Mouse (Mus musculus) midbrain, embryonic 12.5 days (tissue): Measurements from ENCODE around the gene Uba3. TPM values are rescaled to one million over a fixed set of nuclear protein-coding genes. Genes with fewer than 3 reads are reported as not detected.
A peak's percentile ranks its signal among the peaks of the same experiment; 100 is the strongest.

ENCODE experiments used
- ATAC-seq: fragments of 200-750 bp; cut with Nextera tagmentation; 2 replicates; pipeline ENCODE4 v1.8.0; 2017; ENCODE audit warnings: low read depth, moderate TSS enrichment, moderate library complexity; ENCODE audit not compliant: low FRiP score
- H3K27ac ChIP-seq: fragments of 300-500 bp; sonication (generic); replicated peaks from 2 replicates; pipeline ENCODE4 v1.5.1; 2016; ENCODE audit warnings: mild to moderate bottlenecking
- H3K27me3 ChIP-seq: fragments of 300-500 bp; sonication (generic); 2 replicates; pipeline ENCODE4 v1.6.1; 2016; ENCODE audit warnings: mild to moderate bottlenecking
- H3K36me3 ChIP-seq: fragments of 300-500 bp; sonication (generic); 2 replicates; pipeline ENCODE4 v1.6.1; 2016
- H3K4me1 ChIP-seq: fragments of 300-500 bp; sonication (generic); 2 replicates; pipeline ENCODE4 v1.6.1; 2016
- H3K4me2 ChIP-seq: fragments of 300-500 bp; sonication (generic); replicated peaks from 2 replicates; pipeline ENCODE4 v1.6.1; 2016; ENCODE audit warnings: mild to moderate bottlenecking, moderate library complexity
- H3K4me3 ChIP-seq: fragments of 300-500 bp; sonication (generic); 2 replicates; pipeline ENCODE4 v1.5.1; 2016; ENCODE audit warnings: mild to moderate bottlenecking
- H3K9ac ChIP-seq: fragments of 300-500 bp; sonication (generic); replicated peaks from 2 replicates; pipeline ENCODE4 v1.6.1; 2016; ENCODE audit warnings: mild to moderate bottlenecking, moderate library complexity
- H3K9me3 ChIP-seq: fragments of 300-500 bp; sonication (generic); 2 replicates; pipeline ENCODE4 v1.6.1; 2016; ENCODE audit warnings: mild to moderate bottlenecking
- WGBS: fragments of 180-500 bp; shearing (Covaris S2); methylation state at CpG from one replicate; pipeline ENCODE4 v1.1.7; 2016; 5-methylcytosine and 5-hydroxymethylcytosine counted together
- polyA plus RNA-seq: library from polyadenylated mRNA; unstranded; fragments of >200 nt; fragmentation: Nextera tagmentation; extraction: Ambion mirVana; gene quantifications from 2 replicates; pipeline ENCODE4 v1.2.1, GENCODE M21; 2016

Uba3 gene
- polyA plus RNA-seq, 1 experiment from 2014 or later: 91.8 TPM

DNA sequence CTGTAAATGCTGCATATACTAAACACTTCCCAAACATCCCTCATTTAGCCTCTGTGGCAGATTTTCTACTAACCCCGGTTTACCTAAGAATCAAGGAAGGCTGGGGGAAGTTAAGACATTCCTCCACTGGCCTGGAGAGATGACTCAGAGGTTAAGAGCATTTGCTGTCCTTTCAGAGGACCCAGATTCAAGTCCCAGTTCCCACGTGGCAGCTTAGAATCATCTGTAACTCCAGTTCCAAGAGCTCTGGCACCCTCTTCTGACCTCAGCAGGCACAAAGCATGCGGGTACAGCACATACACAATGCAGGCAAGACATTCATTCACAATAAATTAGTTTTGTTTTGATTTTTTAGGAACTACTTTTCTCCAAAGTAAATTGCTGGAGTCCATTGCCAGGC is 3.8 kb upstream of the Uba3 start:
- H3K9me3 ChIP-seq: no peaks in the 10 kb centered on the region
- no peak overlapping the region for H3K4me3 ChIP-seq
- 58% methylated on average over 3 of the region's 3 CpGs for WGBS
- peaks cover 17% of the 10 kb centered on the region for H3K4me1 ChIP-seq
- ATAC-seq: no peak
- no peak overlapping the region for H3K4me2 ChIP-seq
- no peak overlapping the region for H3K9ac ChIP-seq
- no peak overlapping the region for H3K27ac ChIP-seq
- H3K27me3 ChIP-seq: 0 out of 2 replicates have a peak, but pooled peaks cover 5% of the 10 kb centered on the region
- H3K36me3 ChIP-seq: no peaks in the 10 kb centered on the region

DNA sequence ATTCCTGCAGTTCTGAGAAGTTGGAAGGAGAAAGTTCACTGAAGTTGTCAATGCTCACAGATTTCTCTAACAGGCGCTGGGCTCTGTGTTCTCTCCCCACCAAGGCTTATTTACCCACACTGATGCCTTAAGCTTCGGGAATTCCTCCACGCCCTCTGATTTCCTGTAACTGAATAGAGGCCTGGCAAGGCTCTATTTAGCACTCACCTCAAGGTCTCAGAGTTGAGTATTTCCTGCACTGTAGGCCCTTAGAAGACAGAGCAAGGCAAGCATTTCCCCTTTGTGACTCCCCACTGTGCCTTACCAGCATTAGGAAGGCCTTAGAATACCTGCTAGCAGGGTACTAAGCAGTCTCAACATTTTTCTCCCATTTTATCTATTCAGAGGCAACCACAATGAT is 3.0 kb upstream of the Uba3 start:
- Histone ChIP-seq H3K4me1 (peaks cover 22% of the 10 kb centered on the region), H3K27me3 (0 out of 2 replicates have a peak, but pooled peaks cover 5% of the 10 kb centered on the region), H3K4me2 (no peak overlapping the region), H3K27ac (no peak overlapping the region), H3K36me3 (no peaks in the 10 kb centered on the region), H3K4me3 (no peak overlapping the region), H3K9me3 (no peaks in the 10 kb centered on the region), H3K9ac (no peak overlapping the region)
- 32% methylated on average over 3 of the region's 3 CpGs for WGBS
- no peak for ATAC-seq

DNA sequence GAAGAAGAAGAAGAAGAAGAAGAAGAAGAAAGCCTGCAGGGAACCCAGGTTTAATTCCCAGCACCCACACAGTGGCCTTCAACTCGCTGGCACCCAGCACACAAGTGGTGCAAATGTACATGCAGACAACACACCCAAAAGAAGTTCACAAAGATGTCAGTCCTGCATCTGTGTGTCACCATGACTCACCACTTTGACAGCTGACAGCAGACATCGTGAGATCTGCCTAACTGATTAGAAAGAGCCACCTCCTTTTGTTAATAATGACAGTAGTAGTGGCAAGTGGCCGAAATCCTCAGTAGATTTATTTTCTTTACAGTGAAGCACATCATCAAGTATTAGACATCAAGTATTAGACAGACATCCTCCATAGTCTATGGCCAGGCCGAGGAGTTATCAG is 1.6 kb upstream of the Uba3 start:
- no peak for ATAC-seq
- no peak overlapping the region for H3K4me3 ChIP-seq
- no peak overlapping the region for H3K27ac ChIP-seq
- H3K9ac ChIP-seq: no peak overlapping the region
- H3K4me2 ChIP-seq: no peak overlapping the region
- no peaks in the 10 kb centered on the region for H3K36me3 ChIP-seq
- no peaks in the 10 kb centered on the region for H3K9me3 ChIP-seq
- peaks cover 21% of the 10 kb centered on the region for H3K4me1 ChIP-seq
- 80% methylated on average over 4 of the region's 4 CpGs for WGBS
- H3K27me3 ChIP-seq: 0 out of 2 replicates have a peak, but pooled peaks cover 5% of the 10 kb centered on the region

DNA sequence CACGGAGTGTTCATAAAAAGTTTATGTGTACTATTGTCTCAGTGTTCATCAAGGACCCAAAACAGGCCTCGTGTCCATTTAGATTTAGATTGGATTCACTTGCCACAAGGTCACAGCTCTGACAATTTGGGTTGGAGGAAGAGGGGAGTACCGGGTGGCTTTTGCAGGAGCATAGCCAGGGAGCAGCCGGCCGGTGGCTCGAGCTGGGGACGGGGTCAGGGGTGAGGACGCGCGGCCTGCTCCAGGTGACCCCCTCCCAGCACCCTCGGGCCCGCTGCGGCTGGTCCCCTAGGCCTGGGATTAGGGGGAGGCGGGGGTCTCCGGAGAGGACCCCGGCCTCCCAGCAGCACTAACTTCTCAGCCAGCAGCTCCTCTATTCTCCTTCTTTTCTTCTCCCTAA is 495 bp downstream of the Uba3 start:
- peak; percentile 62 for ATAC-seq
- WGBS: under 1% methylated on average over 16 of the region's 16 CpGs
- Histone ChIP-seq H3K27ac (peak overlapping the region; percentile 89), H3K9me3 (no peaks in the 10 kb centered on the region), H3K4me1 (peaks cover 11% of the 10 kb centered on the region), H3K4me2 (peak overlapping the region; percentile 58), H3K36me3 (no peaks in the 10 kb centered on the region), H3K27me3 (0 out of 2 replicates have a peak, but pooled peaks cover 5% of the 10 kb centered on the region), H3K9ac (peak overlapping the region; percentile 95), H3K4me3 (peak overlapping the region; percentile 93)

DNA sequence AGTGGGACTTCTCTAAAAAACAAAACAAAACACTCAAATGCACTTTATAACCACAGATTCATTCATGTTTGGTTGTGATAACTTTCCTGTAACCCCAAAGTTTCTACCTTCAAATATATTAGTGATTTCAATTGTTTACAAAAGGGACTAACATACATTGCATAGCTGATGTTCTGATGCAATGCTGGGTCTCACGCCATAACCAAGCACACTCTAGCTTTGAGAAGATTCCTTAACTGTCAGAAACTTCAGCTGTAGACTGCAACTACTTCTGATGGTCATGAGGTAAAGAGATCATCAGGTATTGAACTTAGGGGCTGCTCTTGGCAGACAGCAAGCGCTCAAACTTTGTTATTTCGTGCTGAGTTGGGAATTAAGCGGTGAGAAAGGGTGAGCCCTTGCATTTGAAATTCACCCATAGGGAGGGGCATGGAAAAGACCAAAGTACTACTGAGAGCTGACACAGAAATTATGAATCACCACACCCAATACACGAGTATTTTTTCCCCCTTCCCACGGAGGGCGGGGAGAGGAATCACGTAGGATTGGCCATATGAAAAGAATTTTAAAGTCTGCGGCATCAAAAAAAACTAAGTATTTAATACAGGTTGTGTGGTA is 1.1 kb downstream of the Uba3 start:
- no peak overlapping the region for H3K27ac ChIP-seq
- peak overlapping the region; percentile 58 for H3K4me2 ChIP-seq
- 0 out of 2 replicates have a peak, but pooled peaks cover 4% of the 10 kb centered on the region for H3K27me3 ChIP-seq
- H3K4me1 ChIP-seq: peaks cover 11% of the 10 kb centered on the region
- 17% methylated on average over 9 of the region's 9 CpGs for WGBS
- ATAC-seq: no peak
- no peaks in the 10 kb centered on the region for H3K36me3 ChIP-seq
- H3K9ac ChIP-seq: peak overlapping the region; percentile 95
- no peaks in the 10 kb centered on the region for H3K9me3 ChIP-seq
- H3K4me3 ChIP-seq: peak overlapping the region; percentile 93

DNA sequence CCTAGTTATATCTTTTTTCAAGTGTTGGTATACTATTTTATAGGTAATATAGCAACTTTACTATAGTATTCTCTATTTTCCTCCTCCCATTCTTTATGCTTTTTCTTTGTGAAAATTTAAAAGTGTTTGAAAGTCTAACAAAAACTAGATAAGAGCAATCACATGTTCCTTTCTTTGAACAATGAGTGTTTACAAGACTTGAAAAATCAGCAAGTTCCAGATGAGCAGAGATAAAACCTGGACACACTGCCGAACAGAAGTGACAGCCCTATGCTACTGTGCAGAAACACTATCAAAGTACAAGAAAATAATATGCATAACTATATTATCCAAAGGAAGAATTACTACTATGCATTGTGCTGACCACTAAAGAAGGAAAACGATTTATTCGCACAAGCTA is 3.0 kb downstream of the Uba3 start:
- WGBS: 96% methylated on average over 3 of the region's 3 CpGs

DNA sequence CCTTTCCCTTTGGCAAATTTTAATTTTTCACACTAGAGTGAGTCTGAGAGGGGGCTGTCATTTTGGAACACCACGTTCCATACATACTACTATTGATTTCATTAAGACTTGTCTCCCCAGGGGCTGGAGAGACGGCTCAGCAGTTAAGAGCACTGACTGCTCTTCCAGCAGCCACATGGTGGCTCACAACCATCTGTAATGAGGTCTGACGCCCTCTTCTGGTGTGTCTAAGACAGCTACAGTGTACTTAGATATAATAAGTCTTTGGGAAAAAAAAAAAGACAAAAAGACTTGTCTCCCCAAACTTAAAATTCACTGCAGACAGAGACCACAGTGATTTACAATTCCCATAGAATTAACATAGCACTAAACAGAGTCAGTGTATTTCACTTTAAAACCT is 5.0 kb downstream of the Uba3 start:
- no peaks in the 10 kb centered on the region for H3K27me3 ChIP-seq
- no peak overlapping the region for H3K4me3 ChIP-seq
- H3K27ac ChIP-seq: no peak overlapping the region
- no peak overlapping the region for H3K9ac ChIP-seq
- ATAC-seq: no peak
- peaks cover 29% of the 10 kb centered on the region for H3K36me3 ChIP-seq
- no peak overlapping the region for H3K4me2 ChIP-seq
- no peaks in the 10 kb centered on the region for H3K9me3 ChIP-seq
- 58% methylated on average over 3 of the region's 3 CpGs for WGBS
- peaks cover 11% of the 10 kb centered on the region for H3K4me1 ChIP-seq

More for the DNA sequence above, 3.0 kb downstream of the Uba3 start:
- no peaks in the 10 kb centered on the region for H3K9me3 ChIP-seq
- H3K4me1 ChIP-seq: peaks cover 11% of the 10 kb centered on the region
- no peaks in the 10 kb centered on the region for H3K27me3 ChIP-seq
- H3K4me2 ChIP-seq: no peak overlapping the region
- H3K9ac ChIP-seq: no peak overlapping the region
- no peak for ATAC-seq
- peaks cover 9% of the 10 kb centered on the region for H3K36me3 ChIP-seq
- H3K27ac ChIP-seq: no peak overlapping the region
- no peak overlapping the region for H3K4me3 ChIP-seq

DNA sequence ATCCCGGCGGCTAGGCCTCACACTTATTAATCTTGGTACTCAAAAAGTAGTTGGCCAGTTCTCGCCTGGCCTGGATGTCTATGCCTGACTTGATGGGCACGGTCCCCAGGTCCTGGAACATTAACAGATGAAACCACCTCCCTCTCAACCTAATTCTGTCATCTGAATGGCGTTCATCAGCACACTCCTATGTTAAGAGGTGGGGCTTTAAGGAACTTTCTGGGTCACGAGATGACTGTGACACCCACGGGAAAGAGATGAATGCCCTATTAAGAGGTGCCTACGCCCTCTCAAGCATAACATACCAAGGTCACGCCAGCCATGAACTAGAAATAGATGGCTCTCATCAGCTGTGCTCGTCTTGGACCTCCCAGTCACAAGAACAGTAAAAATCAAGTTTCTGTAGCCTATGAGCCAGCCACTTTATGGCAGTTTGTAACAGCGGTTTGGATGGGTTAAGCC is 26.0 kb downstream of the Uba3 start:
- Histone ChIP-seq H3K4me1 (peaks cover 15% of the 10 kb centered on the region), H3K4me3 (peak overlapping the region; percentile 93), H3K27ac (peak overlapping the region; percentile 95), H3K36me3 (peaks cover 8% of the 10 kb centered on the region), H3K9ac (peak overlapping the region; percentile 94), H3K9me3 (no peaks in the 10 kb centered on the region), H3K27me3 (peaks cover 8% of the 10 kb centered on the region; the same call in 1 of the 2 replicates), H3K4me2 (peak overlapping the region; percentile 70)
- 12% methylated on average over 11 of the region's 11 CpGs for WGBS
- no peak; the same call in 1 of the 2 replicates for ATAC-seq

DNA sequence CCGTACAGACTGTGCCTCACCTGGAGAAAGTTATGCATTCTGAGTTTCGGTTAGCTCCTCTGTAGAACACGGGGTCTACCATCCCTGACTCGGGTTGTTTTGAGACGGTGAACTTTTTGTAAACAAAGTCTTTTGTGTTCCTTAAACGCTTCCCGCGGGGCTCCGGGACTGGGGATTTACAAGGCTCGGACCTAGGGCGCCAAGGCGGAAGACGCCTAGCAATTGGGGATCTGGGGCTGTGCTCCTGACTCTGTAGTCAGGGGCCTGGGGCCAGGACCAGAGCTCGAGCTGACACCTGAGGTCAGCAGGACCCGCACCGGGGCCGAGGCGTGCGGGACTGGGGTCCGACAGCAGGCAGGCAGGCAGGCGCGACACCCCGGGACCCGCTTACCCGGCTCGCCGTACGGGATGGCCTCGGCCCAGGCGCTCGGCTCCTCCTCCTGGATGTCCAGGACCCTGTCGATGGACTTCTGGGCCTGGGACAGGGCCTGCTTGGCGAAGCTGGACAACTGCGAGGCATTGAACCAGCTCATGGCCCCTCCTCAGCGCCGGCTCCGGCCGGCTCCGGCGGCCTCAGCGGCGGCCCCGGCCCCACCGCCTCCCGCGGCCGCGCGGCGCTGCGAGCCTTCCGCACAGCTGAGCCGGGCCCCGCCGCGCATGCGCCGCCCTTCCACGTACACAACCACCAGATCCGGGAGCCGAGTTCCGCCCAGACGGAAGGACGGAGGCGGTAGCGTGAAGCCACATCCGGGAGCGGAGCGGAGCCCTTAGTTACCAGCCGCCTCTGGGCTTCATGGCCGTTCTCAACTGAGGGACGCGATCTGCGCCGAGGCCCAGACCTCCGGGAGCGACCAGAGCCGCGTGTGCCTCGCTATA is 26.7 kb downstream of the Uba3 start, which contains the start of gene Tmf1:
TSS of gene Tmf1 (minus strand) at position 632 of the 876 bp plus-strand sequence.
- Histone ChIP-seq H3K9me3 (no peaks in the 10 kb centered on the region), H3K27ac (peak within 1 kb of the TSS; percentile 95), H3K4me3 (peak within 1 kb of the TSS; percentile 93), H3K4me1 (peaks cover 15% of the 10 kb centered on the region), H3K36me3 (peaks cover 8% of the 10 kb centered on the region), H3K4me2 (peak within 1 kb of the TSS; percentile 70), H3K27me3 (peaks cover 8% of the 10 kb centered on the region; the same call in 1 of the 2 replicates), H3K9ac (peak within 1 kb of the TSS; percentile 94)
- ATAC-seq: peak; percentile 96
- WGBS: under 1% methylated on average over 63 of the region's 80 CpGs

DNA sequence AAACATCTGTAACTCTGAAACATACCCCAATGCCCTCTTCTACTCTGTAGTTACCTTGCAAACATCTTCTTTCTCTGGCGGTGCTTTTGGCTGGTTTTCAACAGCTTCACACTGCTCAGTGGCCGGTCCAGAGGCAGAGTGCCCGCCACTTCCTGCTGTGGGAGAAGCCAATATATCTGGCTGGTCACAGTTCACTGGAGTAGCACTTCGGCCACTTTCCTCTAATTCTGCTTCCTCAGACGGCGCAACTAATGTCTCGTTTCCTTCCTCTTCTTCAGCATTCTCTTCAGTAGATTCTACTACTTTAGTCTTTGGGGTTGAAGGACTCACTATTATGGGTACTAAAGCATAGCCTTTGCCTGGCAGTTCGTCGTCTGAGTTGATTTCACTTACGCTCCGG is 29.7 kb downstream of the Uba3 start:
- Histone ChIP-seq H3K4me2 (no peak overlapping the region), H3K9ac (no peak overlapping the region), H3K36me3 (peaks cover 21% of the 10 kb centered on the region), H3K4me1 (peaks cover 15% of the 10 kb centered on the region), H3K4me3 (no peak overlapping the region), H3K27ac (no peak overlapping the region), H3K27me3 (no peaks in the 10 kb centered on the region), H3K9me3 (no peaks in the 10 kb centered on the region)
- 80% methylated on average over 11 of the region's 11 CpGs for WGBS
- no peak for ATAC-seq

DNA sequence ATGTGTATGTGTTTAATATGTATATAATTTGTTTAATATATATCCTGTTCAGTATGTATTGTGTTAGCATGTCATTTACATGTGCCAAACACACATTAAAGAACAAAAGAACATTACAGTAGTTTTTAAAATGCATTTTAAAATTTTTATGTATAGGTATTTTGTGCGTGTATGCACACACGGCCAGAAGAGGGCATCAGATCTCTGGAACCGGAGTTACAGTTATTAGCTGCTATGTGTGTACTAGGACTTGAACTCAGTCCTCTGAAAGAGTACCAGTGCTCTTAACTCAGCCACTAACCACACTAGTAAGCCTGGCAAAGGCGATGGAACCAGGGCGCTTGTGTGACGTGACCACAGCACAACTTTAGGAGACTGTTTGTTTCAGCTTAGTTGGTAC is 55.3 kb downstream of the Uba3 start:
- Histone ChIP-seq H3K4me1 (peaks cover 17% of the 10 kb centered on the region), H3K36me3 (no peaks in the 10 kb centered on the region), H3K4me2 (no peak overlapping the region), H3K27ac (no peak overlapping the region), H3K9me3 (no peaks in the 10 kb centered on the region), H3K9ac (no peak overlapping the region), H3K4me3 (no peak overlapping the region), H3K27me3 (peaks cover 7% of the 10 kb centered on the region; the same call in 1 of the 2 replicates)
- no peak for ATAC-seq
- WGBS: 85% methylated on average over 6 of the region's 6 CpGs

DNA sequence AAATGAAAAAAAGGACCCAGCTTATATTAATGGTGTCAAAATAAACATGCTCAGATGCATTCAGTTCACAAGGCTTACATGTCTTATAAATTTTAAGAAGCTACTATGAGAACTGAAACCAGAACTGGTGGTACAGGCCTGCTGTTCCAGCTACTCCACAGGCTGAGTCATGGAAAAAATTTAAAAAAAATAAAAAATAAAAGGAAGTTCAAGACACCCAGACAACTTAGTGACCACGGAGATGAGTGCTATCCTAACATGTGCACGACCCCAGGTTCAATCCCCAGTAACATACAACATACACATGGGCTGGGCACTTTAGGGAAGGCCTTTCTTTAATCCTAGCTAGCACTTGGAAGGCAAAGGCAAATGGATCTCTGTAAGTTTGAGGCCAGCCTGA is 55.7 kb downstream of the Uba3 start:
- no peak overlapping the region for H3K9ac ChIP-seq
- no peaks in the 10 kb centered on the region for H3K36me3 ChIP-seq
- H3K4me2 ChIP-seq: no peak overlapping the region

More for the DNA sequence above, 55.7 kb downstream of the Uba3 start:
- H3K4me3 ChIP-seq: no peak overlapping the region
- no peak overlapping the region for H3K27ac ChIP-seq
- WGBS: 89% methylated on average over 2 of the region's 2 CpGs
- no peaks in the 10 kb centered on the region for H3K9me3 ChIP-seq
- peaks cover 17% of the 10 kb centered on the region for H3K4me1 ChIP-seq
- peaks cover 7% of the 10 kb centered on the region; the same call in 1 of the 2 replicates for H3K27me3 ChIP-seq
- no peak for ATAC-seq
